Mouse (Mus musculus) hindbrain, postnatal 0 days (tissue): Measurements from ENCODE around the gene Fkbp9. TPM values are rescaled to one million over a fixed set of nuclear protein-coding genes. Genes with fewer than 3 reads are reported as not detected.

Source experiments
- ATAC-seq: fragments of 200-750 bp; cut with Nextera tagmentation; 2 replicates; pipeline ENCODE4 v1.8.0; 2017; ENCODE audit warnings: mild to moderate bottlenecking, moderate TSS enrichment, moderate library complexity
- DNase-seq: peaks from one replicate; pipeline ENCODE4 v3.0.0-alpha.2; 2015; ENCODE audit warnings: low spot score
- H3K27ac ChIP-seq: fragments of 300-500 bp; sonication (generic); 2 replicates; pipeline ENCODE4 v1.5.1; 2014; ENCODE audit warnings: mild to moderate bottlenecking
- H3K27me3 ChIP-seq: fragments of 300-500 bp; sonication (generic); 2 replicates; pipeline ENCODE4 v1.6.1; 2014; ENCODE audit warnings: low read length, mixed read lengths; ENCODE audit not compliant: insufficient read depth
- H3K36me3 ChIP-seq: fragments of 300-500 bp; sonication (generic); 2 replicates; pipeline ENCODE4 v1.6.1; 2014; ENCODE audit warnings: low read length, mixed read lengths; ENCODE audit not compliant: insufficient read depth
- H3K4me1 ChIP-seq: fragments of 300-500 bp; sonication (generic); 2 replicates; pipeline ENCODE4 v1.6.1; 2014; ENCODE audit warnings: antibody characterized with exemption, low read length, mixed read lengths; ENCODE audit not compliant: insufficient read depth
- H3K4me2 ChIP-seq: fragments of 300-500 bp; sonication (generic); 2 replicates; pipeline ENCODE4 v1.6.1; 2014; ENCODE audit warnings: low read depth, mild to moderate bottlenecking, low read length, moderate library complexity, mixed read lengths
- H3K4me3 ChIP-seq: fragments of 300-500 bp; sonication (generic); 2 replicates; pipeline ENCODE4 v1.5.1; 2014; ENCODE audit warnings: low read length
- H3K9ac ChIP-seq: fragments of 300-500 bp; sonication (generic); replicated peaks from 2 replicates; pipeline ENCODE4 v1.6.1; 2014; ENCODE audit warnings: mild to moderate bottlenecking, low read length, moderate library complexity, mixed read lengths
- H3K9me3 ChIP-seq: fragments of 300-500 bp; sonication (generic); 2 replicates; pipeline ENCODE4 v1.6.1; 2016; ENCODE audit warnings: low read length, mixed read lengths
- CTCF ChIP-seq: IDR thresholded peaks from 2 replicates; pipeline ENCODE4 v1.5.1; 2016; ENCODE audit warnings: antibody characterized with exemption, control low read depth, low read depth
- WGBS: fragments of 180-500 bp; shearing (Covaris S2); extraction: QIAGEN DNeasy Blood & Tissue Kit; methylation state at CpG from one replicate; pipeline ENCODE4 v1.1.7; 2014; 5-methylcytosine and 5-hydroxymethylcytosine counted together
- polyA plus RNA-seq: library from polyadenylated mRNA; unstranded; fragments of >200 nt; fragmentation: Nextera tagmentation; extraction: Ambion mirVana; gene quantifications from 2 replicates; pipeline ENCODE4 v1.2.1, GENCODE M21; 2015
- total RNA-seq: library from RNA; depleted of rRNA; stranded (reverse); fragments of >200 nt; gene quantifications from 2 replicates; pipeline ENCODE4 v1.2.3, GENCODE M21; 2014

Gene Fkbp9
- total and polyA plus RNA-seq, 2 experiments from 2014 or later, result 44.7 to 54.8 TPM

GRCm38 (mm10) chr6:56835532-56835931, 3.7 kb downstream of the Fkbp9 start:
- no peak overlapping the region for H3K9ac ChIP-seq
- H3K4me3 ChIP-seq, result no peak overlapping the region
- no peaks in the 10 kb centered on the region for H3K4me1 ChIP-seq
- H3K36me3 ChIP-seq, result no peaks in the 10 kb centered on the region
- H3K4me2 ChIP-seq, result no peak overlapping the region
- no peaks in the 10 kb centered on the region for H3K27me3 ChIP-seq
- no peak for ATAC-seq
- H3K9me3 ChIP-seq, result no peaks in the 10 kb centered on the region
- peak; percentile 29; the same call in 1 of the 2 replicates for TF ChIP-seq CTCF
- 86% methylated on average over 10 of the region's 10 CpGs for WGBS
- no peak overlapping the region for H3K27ac ChIP-seq
- DNase-seq, result no peak

- Histone ChIP-seq H3K27ac (no peak overlapping the region), H3K4me2 (no peak overlapping the region), H3K9me3 (no peaks in the 10 kb centered on the region), H3K4me1 (no peaks in the 10 kb centered on the region), H3K36me3 (no peaks in the 10 kb centered on the region), H3K27me3 (no peaks in the 10 kb centered on the region), H3K9ac (no peak overlapping the region), H3K4me3 (no peak overlapping the region)
- TF ChIP-seq CTCF, result no peak
- WGBS, result 97% methylated on average over 12 of the region's 12 CpGs
- ATAC-seq (no peak), DNase-seq (no peak)
Measured at GRCm38 (mm10) chr6:56837166-56837565, 5.3 kb downstream of the Fkbp9 start.

DNA sequence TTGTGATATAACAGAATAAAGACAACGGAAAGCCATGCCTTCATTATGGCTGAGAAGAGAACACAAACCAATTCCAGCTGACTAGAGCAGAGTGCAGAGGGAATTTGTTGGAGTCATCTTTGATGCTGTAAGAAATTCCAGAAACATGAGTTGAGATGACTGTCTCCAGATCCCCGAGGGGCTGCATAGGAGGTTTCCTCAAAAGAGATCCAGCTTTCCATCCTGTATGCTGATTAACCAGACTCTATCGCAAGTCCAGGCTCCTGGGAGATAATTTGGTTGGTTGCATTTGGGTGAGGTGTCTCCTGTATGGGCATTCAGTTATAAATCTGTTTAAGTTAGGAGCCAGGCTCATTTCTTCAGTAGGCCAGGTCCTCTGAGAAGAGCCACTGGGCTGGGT, 5.8 kb downstream of the Fkbp9 start:
- Histone ChIP-seq H3K4me1 (no peaks in the 10 kb centered on the region), H3K36me3 (no peaks in the 10 kb centered on the region), H3K4me3 (no peak overlapping the region), H3K9ac (no peak overlapping the region), H3K9me3 (no peaks in the 10 kb centered on the region), H3K27me3 (no peaks in the 10 kb centered on the region), H3K4me2 (no peak overlapping the region), H3K27ac (no peak overlapping the region)
- no peak for DNase-seq
- ATAC-seq, result no peak
- WGBS, result 91% methylated on average over 3 of the region's 3 CpGs
- no peak for TF ChIP-seq CTCF

DNA sequence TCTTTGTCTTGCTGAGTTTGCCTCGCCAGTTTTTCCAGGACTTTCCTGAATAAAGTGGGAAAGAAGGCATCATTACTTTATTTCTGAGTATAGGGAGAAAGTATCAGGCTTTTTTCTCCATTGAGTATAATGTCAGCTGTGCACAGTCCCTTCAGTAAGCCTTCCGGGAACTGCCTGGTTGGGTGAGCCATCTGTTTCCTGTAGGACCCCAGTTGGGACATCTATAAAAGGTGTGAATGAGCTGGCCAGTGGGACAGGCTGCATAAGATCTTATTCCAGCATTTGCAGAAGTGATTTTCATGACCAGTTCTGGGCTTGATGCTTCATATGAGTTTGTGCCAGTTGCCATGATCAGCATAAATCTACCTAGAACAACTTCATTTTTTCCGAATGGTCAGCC, 11.4 kb downstream of the Fkbp9 start:
- 83% methylated on average over 3 of the region's 3 CpGs for WGBS
- DNase-seq (no peak), ATAC-seq (no peak)
- Histone ChIP-seq H3K27ac (no peak overlapping the region), H3K36me3 (no peaks in the 10 kb centered on the region), H3K4me1 (no peaks in the 10 kb centered on the region), H3K4me2 (no peak overlapping the region), H3K9me3 (no peaks in the 10 kb centered on the region), H3K9ac (no peak overlapping the region), H3K4me3 (no peak overlapping the region), H3K27me3 (no peaks in the 10 kb centered on the region)
- TF ChIP-seq CTCF, result no peak

DNA sequence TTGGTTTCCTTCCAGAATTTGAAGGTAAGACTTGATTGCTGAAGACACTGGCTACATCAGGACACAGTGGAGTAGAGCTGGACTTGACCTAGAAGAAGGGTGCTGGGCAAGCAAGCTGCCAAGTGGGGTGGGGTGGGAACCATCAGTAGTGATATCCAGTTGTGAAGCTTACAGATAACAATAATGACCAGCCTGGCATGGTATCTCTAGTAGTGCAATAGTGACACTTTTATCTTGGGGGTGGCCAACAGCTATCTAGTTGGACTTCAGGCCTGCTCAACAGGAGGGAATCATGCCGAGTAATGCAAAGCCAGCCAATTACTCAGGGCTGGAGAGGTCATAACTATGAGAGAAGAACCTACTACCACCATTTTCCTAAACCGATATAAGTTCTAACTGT, 12.5 kb downstream of the Fkbp9 start:
- no peak for DNase-seq
- ATAC-seq, result no peak
- WGBS, result 90% methylated on average over 2 of the region's 2 CpGs

GRCm38 (mm10) chr6:56848974-56849373, 17.1 kb downstream of the Fkbp9 start:
- Histone ChIP-seq H3K27ac (no peak overlapping the region), H3K4me2 (no peak overlapping the region), H3K27me3 (no peaks in the 10 kb centered on the region), H3K36me3 (no peaks in the 10 kb centered on the region; the same call in 1 of the 2 replicates), H3K4me3 (no peak overlapping the region), H3K4me1 (no peaks in the 10 kb centered on the region), H3K9ac (no peak overlapping the region), H3K9me3 (no peaks in the 10 kb centered on the region)
- ATAC-seq (no peak), DNase-seq (no peak)
- 86% methylated on average over 3 of the region's 3 CpGs for WGBS
- no peak for TF ChIP-seq CTCF

More for the DNA sequence above, 12.5 kb downstream of the Fkbp9 start:
- Histone ChIP-seq H3K4me1 (no peaks in the 10 kb centered on the region), H3K9me3 (no peaks in the 10 kb centered on the region), H3K27me3 (no peaks in the 10 kb centered on the region), H3K36me3 (no peaks in the 10 kb centered on the region), H3K9ac (no peak overlapping the region), H3K4me2 (no peak overlapping the region), H3K4me3 (no peak overlapping the region), H3K27ac (no peak overlapping the region)
- no peak for TF ChIP-seq CTCF

DNA sequence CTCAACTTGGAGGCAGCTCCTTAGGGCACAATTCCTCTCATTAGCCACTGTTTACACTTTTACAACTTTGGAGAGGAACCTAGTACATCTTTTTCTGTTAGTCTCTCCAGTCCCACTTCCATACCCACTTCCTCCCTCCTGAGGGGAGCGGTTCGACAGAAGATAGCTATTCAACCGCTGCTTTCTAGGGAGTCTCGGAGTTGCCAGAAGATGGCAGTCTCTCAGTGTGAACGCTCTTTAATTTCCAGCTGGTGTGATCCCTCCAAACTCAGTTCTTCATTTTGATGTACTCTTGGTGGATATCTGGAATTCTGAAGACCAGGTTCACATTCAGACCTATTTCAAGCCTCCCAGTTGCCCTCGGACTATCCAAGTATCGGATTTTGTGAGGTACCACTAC, 18.5 kb downstream of the Fkbp9 start:
- Histone ChIP-seq H3K4me3 (no peak overlapping the region), H3K9me3 (no peaks in the 10 kb centered on the region), H3K36me3 (no peaks in the 10 kb centered on the region; the same call in 1 of the 2 replicates), H3K4me1 (no peaks in the 10 kb centered on the region), H3K9ac (no peak overlapping the region), H3K27ac (no peak overlapping the region), H3K4me2 (no peak overlapping the region), H3K27me3 (no peaks in the 10 kb centered on the region)
- TF ChIP-seq CTCF, result 0 out of 2 replicates have a peak, but pooled peaks have one; percentile 21
- 78% methylated on average over 7 of the region's 7 CpGs for WGBS
- ATAC-seq (no peak), DNase-seq (peak; percentile 9)
